Mouse (Mus musculus) CH12.LX (cell line): ENCODE measurements at regions not wholly inside any gene's neighbourhood (a gene's known extent, or its start where the extent isn't known, plus 50 kb on each side); places are given as distances from the start of the nearest gene placed in this dataset.

ENCODE experiments used
- CTCF ChIP-seq, 2 experiments: IDR thresholded peaks in 1 of 2; conservative IDR thresholded peaks in 1 of 2; 2 replicates each; pipeline ENCODE4 v1.5.1; 2011 to 2012; ENCODE audit warnings: low read depth in 2 of 2, low read length in 2 of 2, improper control_type of control experiment in 1 of 2, inconsistent platforms in 1 of 2, mild to moderate bottlenecking in 1 of 2, moderate library complexity in 1 of 2
- POLR2A ChIP-seq: IDR thresholded peaks from 2 replicates; pipeline ENCODE4 v1.6.1; 2011; ENCODE audit warnings: low read depth, mild to moderate bottlenecking, improper control_type of control experiment, low read length

- TF ChIP-seq CTCF (conservative IDR thresholded peaks at IDR 0.05 in 1 of 2, IDR thresholded peaks at IDR 0.05 in 1 of 2; ENCODE audit: low read depth in 2 of 2, low read length in 2 of 2), result no peak
- no peak for TF ChIP-seq POLR2A
Observed at GRCm38 (mm10) chr16:47081896-47082295, 583.6 kb upstream of the Nectin3 start.
